Mouse (Mus musculus) lung, postnatal 0 days (tissue): ENCODE results near the gene Rnf150.

Experiments used
- CTCF ChIP-seq: IDR thresholded peaks from 2 replicates; pipeline ENCODE4 v1.5.1; 2016; ENCODE audit warnings: antibody characterized with exemption, mild to moderate bottlenecking
- EP300 ChIP-seq: IDR thresholded peaks from 2 replicates; pipeline ENCODE4 v1.6.1; 2016; ENCODE audit warnings: antibody characterized with exemption, mild to moderate bottlenecking, control low read depth

DNA sequence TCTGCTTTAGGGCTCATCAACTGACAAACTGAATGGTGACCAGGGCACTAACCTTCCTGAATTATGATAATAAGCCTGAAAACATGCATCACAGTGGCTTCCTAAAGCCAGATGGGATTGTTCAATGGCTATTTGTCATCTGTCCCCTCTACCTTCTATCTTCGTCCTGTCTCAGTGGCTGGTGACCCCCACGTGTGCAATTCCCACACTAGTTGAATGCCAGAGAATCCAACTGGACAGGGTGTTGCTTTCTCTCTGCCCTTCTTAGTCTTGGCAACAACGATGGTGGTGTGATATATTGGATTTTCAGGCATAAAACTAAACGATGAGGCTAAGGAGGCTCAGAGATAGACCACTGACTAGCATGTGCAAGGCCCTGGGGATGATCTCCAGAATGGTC, 57.0 kb downstream of the Rnf150 start:
- TF ChIP-seq CTCF, result no peak
- TF ChIP-seq EP300, result no peak
